Mouse (Mus musculus) left cerebral cortex, adult 9 months (tissue): ENCODE measurements around the gene Wwp2.

Source experiments
- DNase-seq, 2 experiments: peaks; one replicate each; pipeline ENCODE4 v3.0.0; 2022; ENCODE audit warnings: low spot score in 2 of 2

Gene Wwp2

DNA sequence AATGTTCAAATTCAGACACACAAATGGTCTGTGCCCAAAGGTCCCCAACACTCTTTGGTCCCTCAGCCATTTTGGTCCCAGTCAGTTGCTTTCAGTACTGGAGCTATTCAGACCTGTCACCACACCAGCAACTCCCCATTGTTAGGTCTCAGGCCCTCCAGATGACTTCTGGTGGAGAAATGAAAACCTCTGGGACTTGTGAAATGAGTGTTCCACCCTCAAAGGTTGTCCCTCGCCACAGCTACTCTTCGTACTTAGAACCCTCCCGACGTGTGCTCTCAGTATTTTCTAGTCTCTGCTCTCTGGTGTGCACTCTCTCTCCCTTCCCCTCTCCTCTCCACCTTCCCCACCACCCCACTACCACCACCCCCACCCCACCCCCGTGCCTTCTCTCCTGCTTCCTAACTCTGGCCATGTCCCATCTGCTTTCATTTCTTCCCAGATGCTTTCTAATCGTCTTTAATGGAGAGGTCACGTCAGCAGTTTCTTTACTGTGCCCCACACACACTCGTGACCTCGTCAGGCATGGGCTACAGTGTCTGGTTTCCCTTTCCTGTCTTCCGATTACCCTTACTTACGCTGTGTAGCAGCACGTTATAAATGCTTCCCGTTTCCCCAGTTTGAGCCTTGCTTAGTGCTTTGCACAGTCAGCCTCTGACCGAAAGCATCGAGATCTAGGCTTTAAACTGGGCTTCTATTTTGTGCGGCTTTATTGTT is 124.8 kb downstream of the Wwp2 start:
- no peak for DNase-seq

DNA sequence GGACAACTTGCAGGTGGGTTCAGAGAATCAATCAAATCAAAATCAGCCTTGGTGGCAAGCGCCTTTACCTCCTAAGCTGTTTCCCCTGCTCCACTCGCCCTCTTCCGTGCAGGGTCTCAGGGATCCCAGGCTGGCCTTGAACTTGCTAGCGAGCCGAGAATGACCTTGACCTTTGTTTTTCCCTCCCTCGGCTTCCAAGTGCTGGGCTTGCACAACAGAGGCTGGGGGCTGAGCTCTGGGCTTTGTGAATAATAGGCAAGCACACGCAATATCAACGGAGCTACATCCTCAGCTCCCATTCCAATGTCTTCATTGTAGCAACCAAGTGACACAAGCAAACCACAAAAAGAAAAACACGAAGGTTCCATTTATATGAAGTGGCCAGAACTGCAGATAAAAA is 126.0 kb downstream of the Wwp2 start:
- DNase-seq: no peak

GRCm38 (mm10) chr8:107571046-107571445 is 134.9 kb downstream of the Wwp2 start:
- DNase-seq: no peak

DNA sequence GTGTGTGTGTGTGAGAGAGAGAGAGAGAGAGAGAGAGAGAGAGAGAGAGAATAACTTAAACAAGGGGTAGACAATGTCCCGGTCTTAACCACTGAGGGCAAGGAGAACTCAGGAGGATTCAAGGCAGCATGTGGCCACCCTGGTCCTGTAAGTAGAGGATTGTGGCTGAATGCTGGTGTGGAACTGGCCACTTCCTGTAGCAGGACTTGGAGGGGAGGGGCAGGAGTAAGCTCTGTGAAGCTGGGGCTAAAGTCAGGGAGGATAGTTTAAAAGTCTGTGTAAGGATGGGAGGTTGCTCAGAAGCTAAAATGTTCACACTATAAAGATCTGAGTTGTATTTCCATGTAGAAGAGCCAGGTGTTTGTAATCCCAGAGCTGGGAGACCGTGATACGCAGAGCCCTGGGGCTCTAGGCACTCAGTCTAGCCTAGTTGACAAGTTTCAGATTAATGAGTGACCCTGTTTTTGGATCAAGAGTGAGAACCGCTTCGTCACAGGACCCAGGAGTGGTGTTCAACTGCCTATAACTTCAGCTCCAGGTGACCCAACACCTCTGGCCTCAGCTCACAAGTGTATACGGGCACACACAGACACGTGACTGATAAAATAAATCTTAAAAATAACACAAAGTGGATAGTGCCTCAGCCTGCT is 135.4 kb downstream of the Wwp2 start:
- no peak for DNase-seq

- peak in 1 of 2 experiments; percentile 48 for DNase-seq
Measured at GRCm38 (mm10) chr8:107572497-107572896, 136.3 kb downstream of the Wwp2 start.

- DNase-seq: no peak
Measured at GRCm38 (mm10) chr8:107574771-107575170, 138.6 kb downstream of the Wwp2 start.

GRCm38 (mm10) chr8:107576702-107577101 is 140.5 kb downstream of the Wwp2 start:
- DNase-seq: peak in 1 of 2 experiments; percentile 92

DNA sequence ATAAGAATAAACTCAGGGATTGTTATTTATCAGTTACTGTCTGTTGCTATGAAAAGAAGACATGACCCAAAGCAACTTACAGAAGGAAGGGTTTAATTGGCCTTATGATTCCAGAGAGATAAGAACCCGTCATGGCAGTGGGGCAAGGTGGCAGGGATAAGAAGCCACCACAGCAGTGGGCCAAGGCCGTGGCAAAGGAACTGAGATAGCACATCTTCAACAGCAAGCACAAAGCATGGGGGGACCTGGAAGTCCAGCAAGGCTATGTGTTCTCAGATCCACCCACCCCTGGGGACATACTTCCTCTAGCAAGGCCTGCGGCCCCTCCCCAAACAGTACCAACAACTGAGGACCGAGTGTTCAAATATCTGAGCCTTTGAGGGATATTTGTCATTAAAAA is 141.5 kb downstream of the Wwp2 start:
- DNase-seq: no peak

DNA sequence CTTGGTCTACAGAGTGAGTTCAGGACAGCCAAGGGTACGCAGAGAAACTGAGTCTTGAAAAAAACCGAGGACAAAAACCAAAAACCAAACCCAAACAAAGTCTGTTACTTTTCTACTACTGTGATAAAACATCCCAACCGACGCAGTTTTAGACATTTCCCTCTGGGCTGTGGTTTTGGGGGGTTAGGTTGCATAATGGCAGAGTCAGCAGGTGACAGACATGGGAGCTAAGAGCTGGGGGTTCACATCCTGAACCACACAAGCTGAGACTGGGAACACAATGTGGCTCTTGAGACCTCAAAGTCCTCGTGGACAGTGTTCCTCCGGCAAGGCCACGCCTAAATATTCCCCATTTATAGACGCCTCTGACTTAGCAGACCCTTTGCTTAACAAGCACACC is 142.0 kb downstream of the Wwp2 start:
- no peak for DNase-seq

- DNase-seq: no peak
Measured at GRCm38 (mm10) chr8:107578541-107578940, 142.4 kb downstream of the Wwp2 start.

GRCm38 (mm10) chr8:107580879-107581278 is 144.7 kb downstream of the Wwp2 start:
- DNase-seq: no peak

- no peak for DNase-seq
Measured at GRCm38 (mm10) chr8:107581536-107581935, 145.4 kb downstream of the Wwp2 start.

DNA sequence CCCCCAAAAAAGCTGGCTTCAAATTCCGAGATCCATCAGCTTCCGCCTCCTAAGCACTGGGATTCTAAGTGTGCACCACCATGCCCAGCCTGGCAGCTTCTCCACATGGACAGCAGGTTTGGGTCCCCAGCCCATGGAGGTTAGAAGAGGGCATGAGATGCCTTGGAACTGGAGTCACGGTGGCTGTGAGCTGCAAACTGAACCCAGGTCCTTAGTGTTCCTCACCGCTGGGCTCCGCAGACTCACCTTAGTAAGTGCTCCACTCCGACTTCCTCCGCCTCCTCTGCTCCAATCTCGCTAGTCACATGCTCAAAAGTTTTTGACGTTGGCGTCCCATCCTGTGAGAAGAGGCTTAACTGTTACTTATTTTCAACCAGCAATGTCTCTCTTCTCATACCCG is 146.0 kb downstream of the Wwp2 start:
- DNase-seq: no peak

GRCm38 (mm10) chr8:107587429-107587994 is 151.3 kb downstream of the Wwp2 start:
- peak in 1 of 2 experiments; percentile 27 for DNase-seq

- DNase-seq: peak; percentile 81 to 95
Measured at GRCm38 (mm10) chr8:107587995-107588780, 152.0 kb downstream of the Wwp2 start, which contains the start of gene Psmd7. Gene Psmd7 (minus strand): TSS chr8:107588464.

DNA sequence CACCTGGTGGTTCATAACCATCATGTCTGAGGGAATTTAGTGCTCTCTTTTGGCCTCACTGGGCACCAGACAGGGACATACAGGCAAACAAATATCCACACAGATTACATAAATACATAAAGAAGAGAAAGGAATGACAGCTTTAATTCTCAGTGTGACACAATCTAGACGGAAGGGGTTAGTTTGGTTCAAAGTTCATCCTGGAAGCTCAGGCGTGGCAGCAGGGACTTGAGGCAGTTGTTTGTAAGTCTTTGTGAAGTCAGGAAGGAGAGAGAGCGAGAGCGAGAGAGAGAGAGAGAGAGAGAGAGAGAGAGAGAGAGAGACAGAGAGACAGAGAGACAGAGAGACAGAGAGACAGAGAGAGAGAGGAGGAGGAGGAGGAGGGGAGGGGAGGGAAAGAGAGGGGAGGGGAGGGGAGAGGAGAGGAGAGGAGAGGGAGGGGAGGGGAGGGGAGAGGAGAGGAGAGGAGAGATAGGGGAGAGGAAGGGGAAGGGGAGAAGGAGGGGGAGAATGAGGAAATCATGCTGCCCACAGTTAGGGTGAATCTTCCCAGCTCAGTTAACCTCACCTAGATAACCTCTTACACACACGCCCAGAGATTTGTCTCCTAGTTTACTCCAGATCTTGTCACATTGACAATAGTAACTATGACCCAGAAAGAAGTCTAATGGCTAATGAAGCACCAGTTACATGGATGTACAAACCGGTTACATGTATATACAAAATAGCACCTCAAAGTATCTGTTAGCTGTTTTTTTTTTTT is 158.0 kb downstream of the Wwp2 start:
- DNase-seq: no peak

- DNase-seq: no peak
Measured at GRCm38 (mm10) chr8:107594817-107595216, 158.7 kb downstream of the Wwp2 start.

GRCm38 (mm10) chr8:107597731-107598130 is 161.6 kb downstream of the Wwp2 start:
- no peak for DNase-seq

DNA sequence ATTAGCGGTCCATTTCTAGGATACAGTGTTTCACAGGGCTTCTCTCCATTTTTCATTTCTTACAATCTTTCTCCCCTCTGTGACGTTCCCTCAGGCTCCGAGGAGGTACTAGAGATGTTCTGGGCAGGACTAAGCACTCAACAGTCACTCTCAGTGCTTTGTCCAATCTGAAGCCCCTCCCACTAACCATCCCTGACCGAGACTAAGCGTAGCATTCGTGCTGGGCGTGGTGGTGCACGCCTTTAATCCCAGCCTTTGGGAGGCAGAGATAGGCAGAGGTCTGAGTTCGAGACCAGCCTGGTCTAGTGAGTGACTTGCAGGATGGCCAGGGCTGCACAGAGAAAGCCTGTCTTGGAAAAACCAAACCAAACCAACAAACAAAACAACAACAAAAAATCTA is 163.5 kb downstream of the Wwp2 start:
- no peak for DNase-seq

DNA sequence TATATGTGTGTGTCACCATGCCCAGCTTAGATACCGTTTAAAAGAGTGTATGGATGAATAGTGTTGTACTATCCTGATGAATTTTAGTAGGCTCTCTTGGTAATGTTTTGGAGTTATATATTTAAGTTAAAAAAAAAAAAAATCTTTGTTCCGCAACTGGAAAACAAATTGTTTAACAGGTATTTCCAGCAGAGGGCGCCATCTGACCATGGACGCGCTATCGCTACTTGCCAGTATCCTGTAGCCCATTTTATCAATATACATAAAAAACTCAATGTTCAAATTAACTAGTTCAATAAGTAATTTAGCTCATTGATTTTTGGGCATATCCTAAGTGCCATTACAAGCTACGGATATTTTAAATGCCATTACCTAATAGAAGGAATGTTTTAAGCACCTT is 166.9 kb downstream of the Wwp2 start:
- DNase-seq: peak in 1 of 2 experiments; percentile 73
